Mouse (Mus musculus) left cerebral cortex, postnatal 25 days (tissue): ENCODE data around the gene Nkain1. TPM values are rescaled to one million over a fixed set of nuclear protein-coding genes. Genes with fewer than 3 reads are reported as not detected.

Experiments used
- DNase-seq, 2 experiments: peaks; one replicate each; pipeline ENCODE4 v3.0.0; 2022; ENCODE audit warnings: low spot score in 2 of 2, mixed read lengths in 1 of 2
- intact Hi-C: fragments of 180-260 bp; cut with DNase I; formaldehyde crosslinking; loops from one replicate; pipeline ENCODE4 v1.15.1; 2025
- total RNA-seq, 2 experiments: library from RNA; stranded (reverse); gene quantifications; 2 replicates each; pipeline ENCODE4 v1.2.3; 2021

The Nkain1 gene
- total RNA-seq, 2 experiments from 2014 or later: 30.1 to 32.8 TPM

- no peak for DNase-seq
- intact Hi-C loops: no loop called here
Observed at GRCm38 (mm10) chr4:130553121-130553448, 20.9 kb downstream of the Nkain1 start.

GRCm38 (mm10) chr4:130552312-130553120, 21.5 kb downstream of the Nkain1 start:
- DNase-seq: peak in 1 of 2 experiments; percentile 49
- intact Hi-C loops: no loop called here

- intact Hi-C loops: no loop called here
- DNase-seq: no peak
Observed at GRCm38 (mm10) chr4:130550511-130550910, 23.5 kb downstream of the Nkain1 start.

- no peak for DNase-seq
- intact Hi-C loops: no loop called here
Observed at GRCm38 (mm10) chr4:130549189-130549588, 24.8 kb downstream of the Nkain1 start.

- intact Hi-C loops: no loop called here
Observed at GRCm38 (mm10) chr4:130546798-130547562, 27.0 kb downstream of the Nkain1 start.

GRCm38 (mm10) chr4:130544392-130544791, 29.6 kb downstream of the Nkain1 start:
- DNase-seq: no peak
- intact Hi-C loops: no loop called here

More at GRCm38 (mm10) chr4:130546798-130547562, 27.0 kb downstream of the Nkain1 start:
- DNase-seq: no peak

GRCm38 (mm10) chr4:130543121-130543520, 30.9 kb downstream of the Nkain1 start:
- DNase-seq: no peak
- intact Hi-C loops: no loop called here

- intact Hi-C loops: no loop called here
- no peak for DNase-seq
Observed at GRCm38 (mm10) chr4:130540831-130541230, 33.1 kb downstream of the Nkain1 start.

- peak in 1 of 2 experiments; percentile 45 for DNase-seq
- intact Hi-C loops: no loop called here
Observed at GRCm38 (mm10) chr4:130539706-130540105, 34.3 kb downstream of the Nkain1 start.

GRCm38 (mm10) chr4:130539053-130539452, 34.9 kb downstream of the Nkain1 start:
- DNase-seq: no peak
- intact Hi-C loops: no loop called here

- intact Hi-C loops: no loop called here
- no peak for DNase-seq
Observed at GRCm38 (mm10) chr4:130537371-130537770, 36.6 kb downstream of the Nkain1 start.

- no peak for DNase-seq
- intact Hi-C loops: no loop called here
Observed at GRCm38 (mm10) chr4:130535789-130536188, 38.2 kb downstream of the Nkain1 start.

- intact Hi-C loops: loop anchor here (1.0 kb wide), 1 partner anchor 193 kb away; no protein-coding TSS in a partner anchor
Observed at GRCm38 (mm10) chr4:130533975-130534374, 40.0 kb downstream of the Nkain1 start.

GRCm38 (mm10) chr4:130532347-130532746, 41.6 kb downstream of the Nkain1 start:
- no peak for DNase-seq
- intact Hi-C loops: no loop called here

More at GRCm38 (mm10) chr4:130533975-130534374, 40.0 kb downstream of the Nkain1 start:
- peak; percentile 89 to 95 for DNase-seq

- intact Hi-C loops: no loop called here
Observed at GRCm38 (mm10) chr4:130531645-130532280, 42.2 kb downstream of the Nkain1 start.

GRCm38 (mm10) chr4:130527804-130528203, 46.2 kb downstream of the Nkain1 start:
- intact Hi-C loops: no loop called here
- DNase-seq: no peak

More at GRCm38 (mm10) chr4:130531645-130532280, 42.2 kb downstream of the Nkain1 start:
- peak; percentile 74 for DNase-seq

GRCm38 (mm10) chr4:130525041-130525440, 48.9 kb downstream of the Nkain1 start:
- no peak for DNase-seq
- intact Hi-C loops: no loop called here

- DNase-seq: no peak
- intact Hi-C loops: no loop called here
Observed at GRCm38 (mm10) chr4:130521466-130521865, 52.5 kb downstream of the Nkain1 start.

GRCm38 (mm10) chr4:130520482-130520851, 53.5 kb downstream of the Nkain1 start:
- intact Hi-C loops: no loop called here
- no peak for DNase-seq
